Mouse (Mus musculus) midbrain, embryonic 14.5 days (tissue): Measurements from ENCODE around the gene Ssmem1. TPM values are rescaled to one million over a fixed set of nuclear protein-coding genes. Genes with fewer than 3 reads are reported as not detected.

Experiments
- ATAC-seq: fragments of 200-750 bp; cut with Nextera tagmentation; 2 replicates; pipeline ENCODE4 v1.8.0; 2017; ENCODE audit warnings: moderate number of reproducible peaks, moderate library complexity; ENCODE audit not compliant: low FRiP score, low TSS enrichment
- DNase-seq: peaks from one replicate; pipeline ENCODE4 v3.0.0-alpha.2; 2015
- H3K27ac ChIP-seq: fragments of 300-500 bp; sonication (generic); replicated peaks from 2 replicates; pipeline ENCODE4 v1.5.1; 2014; ENCODE audit warnings: mild to moderate bottlenecking, low read depth, low read length, moderate library complexity
- H3K27me3 ChIP-seq: fragments of 300-500 bp; sonication (generic); 2 replicates; pipeline ENCODE4 v1.6.1; 2014; ENCODE audit warnings: low read length, control low read depth, mixed read lengths; ENCODE audit not compliant: control insufficient read depth, insufficient read depth
- H3K36me3 ChIP-seq: fragments of 300-500 bp; sonication (generic); 2 replicates; pipeline ENCODE4 v1.6.1; 2014; ENCODE audit warnings: low read length, control low read depth; ENCODE audit not compliant: control insufficient read depth, insufficient read depth
- H3K4me1 ChIP-seq: fragments of 300-500 bp; sonication (generic); 2 replicates; pipeline ENCODE4 v1.6.1; 2014; ENCODE audit warnings: mild to moderate bottlenecking, antibody characterized with exemption, low read length, control low read depth; ENCODE audit not compliant: control insufficient read depth, insufficient read depth
- H3K4me2 ChIP-seq: fragments of 300-500 bp; sonication (generic); 2 replicates; pipeline ENCODE4 v1.6.1; 2014; ENCODE audit warnings: mild to moderate bottlenecking, low read length, moderate library complexity
- H3K4me3 ChIP-seq: fragments of 300-500 bp; sonication (generic); replicated peaks from 2 replicates; pipeline ENCODE4 v1.5.1; 2014; ENCODE audit warnings: low read depth, low read length
- H3K9ac ChIP-seq: fragments of 300-500 bp; sonication (generic); replicated peaks from 2 replicates; pipeline ENCODE4 v1.6.1; 2014; ENCODE audit warnings: mild to moderate bottlenecking, low read length, moderate library complexity
- H3K9me3 ChIP-seq: fragments of 300-500 bp; sonication (generic); 2 replicates; pipeline ENCODE4 v1.6.1; 2016; ENCODE audit warnings: low read length, control low read depth, mixed read lengths; ENCODE audit not compliant: control insufficient read depth
- WGBS: fragments of 180-500 bp; shearing (Covaris S2); extraction: QIAGEN DNeasy Blood & Tissue Kit; methylation state at CpG from one replicate; pipeline ENCODE4 v1.1.7; 2014; 5-methylcytosine and 5-hydroxymethylcytosine counted together
- polyA plus RNA-seq: library from polyadenylated mRNA; unstranded; fragments of >200 nt; fragmentation: Nextera tagmentation; extraction: Ambion mirVana; gene quantifications from 2 replicates; pipeline ENCODE4 v1.2.1, GENCODE M21; 2014

Gene Ssmem1
- polyA plus RNA-seq, 1 experiment from 2014 or later = not detected

- H3K27ac ChIP-seq = peak overlapping the region; percentile 89; the same call in 1 of the 2 replicates
- H3K9me3 ChIP-seq = no peaks in the 10 kb centered on the region
- H3K4me2 ChIP-seq = peak overlapping the region; percentile 51
- DNase-seq = peak; percentile 31
- no peak overlapping the region for H3K4me3 ChIP-seq
- H3K27me3 ChIP-seq = no peaks in the 10 kb centered on the region
- peaks cover 52% of the 10 kb centered on the region for H3K4me1 ChIP-seq
- no peak for ATAC-seq
- H3K9ac ChIP-seq = no peak overlapping the region
- 17% methylated on average over 9 of the region's 9 CpGs for WGBS
- H3K36me3 ChIP-seq = no peaks in the 10 kb centered on the region
These were observed 38.1 kb downstream of the Ssmem1 start for GRCm38 (mm10) chr6:30547656-30548306.

- Histone ChIP-seq H3K9me3 (no peaks in the 10 kb centered on the region), H3K4me2 (no peak overlapping the region), H3K9ac (0 out of 2 replicates have a peak overlapping the region, but pooled peaks have one; percentile 0), H3K27me3 (no peaks in the 10 kb centered on the region), H3K4me3 (no peak overlapping the region), H3K27ac (peak overlapping the region; percentile 38; the same call in 1 of the 2 replicates), H3K4me1 (peaks cover 55% of the 10 kb centered on the region), H3K36me3 (no peaks in the 10 kb centered on the region)
- 16% methylated on average over 15 of the region's 15 CpGs for WGBS
- no peak for ATAC-seq
- DNase-seq = peak; percentile 46
These were observed 39.6 kb downstream of the Ssmem1 start for GRCm38 (mm10) chr6:30549231-30549761.

GRCm38 (mm10) chr6:30550496-30551192 is 41.0 kb downstream of the Ssmem1 start:
- no peak overlapping the region for H3K4me2 ChIP-seq
- H3K27ac ChIP-seq = peak overlapping the region; percentile 88; the same call in 1 of the 2 replicates
- no peaks in the 10 kb centered on the region for H3K36me3 ChIP-seq
- H3K4me1 ChIP-seq = peaks cover 53% of the 10 kb centered on the region
- WGBS = 48% methylated on average over 7 of the region's 7 CpGs
- no peaks in the 10 kb centered on the region for H3K9me3 ChIP-seq
- no peak overlapping the region for H3K9ac ChIP-seq
- no peaks in the 10 kb centered on the region for H3K27me3 ChIP-seq
- H3K4me3 ChIP-seq = no peak overlapping the region
- no peak for ATAC-seq
- DNase-seq = no peak

GRCm38 (mm10) chr6:30551193-30551515 is 41.5 kb downstream of the Ssmem1 start:
- Histone ChIP-seq H3K4me1 (peaks cover 49% of the 10 kb centered on the region), H3K27me3 (no peaks in the 10 kb centered on the region), H3K4me2 (no peak overlapping the region), H3K27ac (peak overlapping the region; percentile 88; the same call in 1 of the 2 replicates), H3K9me3 (no peaks in the 10 kb centered on the region), H3K9ac (no peak overlapping the region), H3K36me3 (no peaks in the 10 kb centered on the region), H3K4me3 (no peak overlapping the region)
- DNase-seq (peak; percentile 45), ATAC-seq (no peak)

GRCm38 (mm10) chr6:30551644-30552580 is 42.3 kb downstream of the Ssmem1 start:
- H3K4me2 ChIP-seq = peak overlapping the region; percentile 54
- peak; percentile 74 for ATAC-seq
- H3K27ac ChIP-seq = peak overlapping the region; percentile 88
- H3K27me3 ChIP-seq = no peaks in the 10 kb centered on the region
- peaks cover 41% of the 10 kb centered on the region for H3K4me1 ChIP-seq
- peak overlapping the region; percentile 24 for H3K9ac ChIP-seq
- H3K36me3 ChIP-seq = no peaks in the 10 kb centered on the region
- H3K4me3 ChIP-seq = peak overlapping the region; percentile 15
- H3K9me3 ChIP-seq = no peaks in the 10 kb centered on the region
- peak; percentile 92 for DNase-seq
- WGBS = 6% methylated on average over 23 of the region's 23 CpGs

- DNase-seq (no peak), ATAC-seq (no peak)
- Histone ChIP-seq H3K36me3 (no peaks in the 10 kb centered on the region), H3K9ac (no peak overlapping the region), H3K4me1 (peaks cover 35% of the 10 kb centered on the region), H3K4me3 (no peak overlapping the region), H3K4me2 (no peak overlapping the region), H3K9me3 (no peaks in the 10 kb centered on the region), H3K27me3 (no peaks in the 10 kb centered on the region), H3K27ac (0 out of 2 replicates have a peak overlapping the region, but pooled peaks have one; percentile 3)
- 55% methylated on average over 6 of the region's 6 CpGs for WGBS
These were observed 43.0 kb downstream of the Ssmem1 start for GRCm38 (mm10) chr6:30552628-30553027.

- no peaks in the 10 kb centered on the region for H3K27me3 ChIP-seq
- WGBS = 76% methylated on average over 7 of the region's 7 CpGs
- no peak overlapping the region for H3K4me3 ChIP-seq
- no peaks in the 10 kb centered on the region for H3K36me3 ChIP-seq
- H3K4me1 ChIP-seq = peaks cover 26% of the 10 kb centered on the region
- no peak overlapping the region; the same call in 1 of the 2 replicates for H3K27ac ChIP-seq
- no peak overlapping the region for H3K4me2 ChIP-seq
- DNase-seq (no peak), ATAC-seq (no peak)
- H3K9ac ChIP-seq = no peak overlapping the region
- H3K9me3 ChIP-seq = no peaks in the 10 kb centered on the region
These were observed 43.8 kb downstream of the Ssmem1 start for GRCm38 (mm10) chr6:30553381-30554010.

GRCm38 (mm10) chr6:30554092-30554491 is 44.4 kb downstream of the Ssmem1 start:
- H3K9ac ChIP-seq = no peak overlapping the region
- ATAC-seq (no peak), DNase-seq (no peak)
- no peak overlapping the region for H3K4me3 ChIP-seq
- no peaks in the 10 kb centered on the region for H3K9me3 ChIP-seq
- H3K4me2 ChIP-seq = no peak overlapping the region
- H3K27me3 ChIP-seq = no peaks in the 10 kb centered on the region
- 85% methylated on average over 5 of the region's 5 CpGs for WGBS
- H3K27ac ChIP-seq = no peak overlapping the region
- H3K36me3 ChIP-seq = no peaks in the 10 kb centered on the region
- H3K4me1 ChIP-seq = peaks cover 22% of the 10 kb centered on the region
